ENCODE assay signal across 8 mouse cellular contexts in genomic region chr10:60756992-60757391, GRCm38 (mm10). TPM values are rescaled to one million over a fixed set of nuclear protein-coding genes. Genes with fewer than 3 reads are reported as not detected.
DNase-seq lines count a peak whose midpoint lies in the region; ATAC-seq and TF ChIP-seq lines count a peak whose summit lies in the region.

No protein-coding gene starts in this region.

- peaks cover 6% of the 10 kb centered on the region for H3K4me1 ChIP-seq in kidney, embryonic 16.5 days (ENCODE audit: insufficient read depth, low read length)
- peaks cover 2% of the 10 kb centered on the region for H3K4me1 ChIP-seq in G1E (ENCODE audit: insufficient read depth, low read depth, low read length)
- no peaks in the 10 kb centered on the region for H3K4me1 ChIP-seq in heart, postnatal 0 days (ENCODE audit: control insufficient read depth, insufficient read depth)
- H3K4me1 ChIP-seq in limb, embryonic 14.5 days (ENCODE audit: control insufficient read depth, insufficient read depth, low read length), result peaks cover 6% of the 10 kb centered on the region

- H3K4me3 ChIP-seq in kidney, embryonic 16.5 days (ENCODE audit: low read length), result no peak overlapping the region
- no peak overlapping the region for H3K4me3 ChIP-seq in G1E (ENCODE audit: low read depth, low read length)
- no peak overlapping the region for H3K4me3 ChIP-seq in heart, postnatal 0 days (ENCODE audit: low read depth, low read length)
- H3K4me3 ChIP-seq in limb, embryonic 14.5 days (replicated peaks; ENCODE audit: low read length), result no peak overlapping the region

- H3K27me3 ChIP-seq in kidney, embryonic 16.5 days (ENCODE audit: insufficient read depth, low read length), result no peaks in the 10 kb centered on the region
- no peaks in the 10 kb centered on the region for H3K27me3 ChIP-seq in G1E (ENCODE audit: insufficient read depth, low read length)
- H3K27me3 ChIP-seq in heart, postnatal 0 days (ENCODE audit: control insufficient read depth, insufficient read depth, low read length), result no peaks in the 10 kb centered on the region
- no peaks in the 10 kb centered on the region for H3K27me3 ChIP-seq in limb, embryonic 14.5 days (ENCODE audit: control insufficient read depth, insufficient read depth, low read length)

- no peak overlapping the region for H3K9ac ChIP-seq in kidney, embryonic 16.5 days (replicated peaks; ENCODE audit: low read length)
- no peak overlapping the region for H3K9ac ChIP-seq in heart, postnatal 0 days (replicated peaks; ENCODE audit: low read depth, low read length)
- no peak overlapping the region for H3K9ac ChIP-seq in limb, embryonic 14.5 days (ENCODE audit: low read depth, low read length, severe bottlenecking)

- WGBS in kidney, embryonic 16.5 days, result 3% methylated on average over 7 of the region's 7 CpGs
- 6% methylated on average over 7 of the region's 7 CpGs for WGBS in heart, postnatal 0 days
- WGBS in limb, embryonic 14.5 days, result 4% methylated on average over 7 of the region's 7 CpGs

- no peak overlapping the region for H3K27ac ChIP-seq in kidney, embryonic 16.5 days (ENCODE audit: low read length)
- no peak overlapping the region for H3K27ac ChIP-seq in heart, postnatal 0 days (ENCODE audit: low read depth)
- H3K27ac ChIP-seq in limb, embryonic 14.5 days (replicated peaks; ENCODE audit: low read depth, low read length), result no peak overlapping the region

- no peak for TF ChIP-seq POLR2A in limb, embryonic 14.5 days (IDR thresholded peaks at IDR 0.05; ENCODE audit: borderline replicate concordance, extremely low read depth, insufficient read depth, insufficient read length)

- no peak for ATAC-seq in kidney, embryonic 16.5 days (ENCODE audit: low FRiP score, low TSS enrichment)
- ATAC-seq in G1E (ENCODE audit: extremely low read depth, insufficient number of reproducible peaks, low FRiP score, poor library complexity, severe bottlenecking), result no peak
- ATAC-seq in heart, postnatal 0 days (ENCODE audit: insufficient read depth, low read depth), result no peak
- no peak for ATAC-seq in limb, embryonic 14.5 days (ENCODE audit: low FRiP score, low read depth)

- TF ChIP-seq EP300 in heart, postnatal 0 days (IDR thresholded peaks at IDR 0.05; ENCODE audit: low read depth), result no peak

- H3K36me3 ChIP-seq in kidney, embryonic 16.5 days (ENCODE audit: insufficient read depth, low read length), result no peaks in the 10 kb centered on the region
- H3K36me3 ChIP-seq in G1E (replicated peaks), result no peaks in the 10 kb centered on the region
- no peaks in the 10 kb centered on the region for H3K36me3 ChIP-seq in heart, postnatal 0 days (replicated peaks; ENCODE audit: control insufficient read depth, insufficient read depth, low read length)
- no peaks in the 10 kb centered on the region for H3K36me3 ChIP-seq in limb, embryonic 14.5 days (ENCODE audit: control insufficient read depth, insufficient read depth, low read length)

- no peaks in the 10 kb centered on the region for H3K9me3 ChIP-seq in kidney, embryonic 16.5 days (ENCODE audit: low read length)
- no peaks in the 10 kb centered on the region for H3K9me3 ChIP-seq in G1E (replicated peaks)
- H3K9me3 ChIP-seq in heart, postnatal 0 days (replicated peaks; ENCODE audit: control insufficient read depth, low read length), result 0 out of 2 replicates have a peak, but pooled peaks cover 4% of the 10 kb centered on the region
- no peaks in the 10 kb centered on the region for H3K9me3 ChIP-seq in limb, embryonic 14.5 days (ENCODE audit: control insufficient read depth, low read length)

- H3K4me2 ChIP-seq in kidney, embryonic 16.5 days (replicated peaks; ENCODE audit: low read depth, low read length), result no peak overlapping the region
- H3K4me2 ChIP-seq in heart, postnatal 0 days (ENCODE audit: low read depth, low read length), result no peak overlapping the region
- H3K4me2 ChIP-seq in limb, embryonic 14.5 days (replicated peaks; ENCODE audit: low read depth, low read length, severe bottlenecking), result no peak overlapping the region

- TF ChIP-seq CTCF in G1E (IDR thresholded peaks at IDR 0.05; ENCODE audit: low read depth, low read length), result 0 out of 2 replicates have a peak, but pooled peaks have one; percentile 8
- peak; percentile 75 for TF ChIP-seq CTCF in heart, postnatal 0 days (IDR thresholded peaks at IDR 0.05; ENCODE audit: low read depth)

- DNase-seq in kidney, adult 11 months, result peak; percentile 63
- DNase-seq in G1E (ENCODE audit: low spot score), result peak; percentile 20
- peak; percentile 56 for DNase-seq in cerebellum, adult 11-12 months
- peak; percentile 60 for DNase-seq in heart, postnatal 0 days (ENCODE audit: low spot score)
- DNase-seq in limb, embryonic 14.5 days (ENCODE audit: low spot score), result peak; percentile 81
- DNase-seq in retina, postnatal 7 days (ENCODE audit: low read depth, low spot score), result peak; percentile 58
- no peak for DNase-seq in yolk sac, embryonic 10.5 days (ENCODE audit: low spot score)

RNA-seq across cellular contexts. Expression of gene Slc29a3, which starts 4.4 kb away (rescaled TPM):
- 14.0 and 14.5 TPM in 2 replicates for polyA plus RNA-seq in kidney, embryonic 16.5 days (2015; fragmentation: Nextera tagmentation; extraction: Ambion mirVana)
- total RNA-seq in G1E (2014; fragmentation: Nextera tagmentation), result 5.7 and 7.4 TPM in 2 replicates
- 1.3 and 1.6 TPM in 2 replicates for total RNA-seq in G1E (2017)
- 0.43 and 1.7 TPM in 2 replicates for polyA plus RNA-seq in G1E (2012)
- total RNA-seq in heart, postnatal 0 days (2014; rRNA removed; ENCODE audit: low replicate concordance), result 1.6 and 2.9 TPM in 2 replicates
- 3.7 and 4.4 TPM in 2 replicates for polyA plus RNA-seq in heart, postnatal 0 days (2015; fragmentation: Nextera tagmentation; extraction: Ambion mirVana)
- 10.0 and 13.7 TPM in 2 replicates for polyA plus RNA-seq in limb, embryonic 14.5 days (2012; rRNA removed)
- 10.4 and 10.6 TPM in 2 replicates for polyA plus RNA-seq in limb, embryonic 14.5 days (2014; fragmentation: Nextera tagmentation; extraction: Ambion mirVana)
